Mouse (Mus musculus) retina, embryonic 14.5 days (tissue): ENCODE data around the gene Elf2.
"Not testable (repeated sequence)": the region's sequence is repeated elsewhere in the genome, so short reads cannot be mapped to it uniquely, and the experiment has no call there.

Experiments used
- DNase-seq: peaks from one replicate; pipeline ENCODE4 v3.0.0-alpha.2; 2015; ENCODE audit warnings: low spot score

Elf2 gene

DNA sequence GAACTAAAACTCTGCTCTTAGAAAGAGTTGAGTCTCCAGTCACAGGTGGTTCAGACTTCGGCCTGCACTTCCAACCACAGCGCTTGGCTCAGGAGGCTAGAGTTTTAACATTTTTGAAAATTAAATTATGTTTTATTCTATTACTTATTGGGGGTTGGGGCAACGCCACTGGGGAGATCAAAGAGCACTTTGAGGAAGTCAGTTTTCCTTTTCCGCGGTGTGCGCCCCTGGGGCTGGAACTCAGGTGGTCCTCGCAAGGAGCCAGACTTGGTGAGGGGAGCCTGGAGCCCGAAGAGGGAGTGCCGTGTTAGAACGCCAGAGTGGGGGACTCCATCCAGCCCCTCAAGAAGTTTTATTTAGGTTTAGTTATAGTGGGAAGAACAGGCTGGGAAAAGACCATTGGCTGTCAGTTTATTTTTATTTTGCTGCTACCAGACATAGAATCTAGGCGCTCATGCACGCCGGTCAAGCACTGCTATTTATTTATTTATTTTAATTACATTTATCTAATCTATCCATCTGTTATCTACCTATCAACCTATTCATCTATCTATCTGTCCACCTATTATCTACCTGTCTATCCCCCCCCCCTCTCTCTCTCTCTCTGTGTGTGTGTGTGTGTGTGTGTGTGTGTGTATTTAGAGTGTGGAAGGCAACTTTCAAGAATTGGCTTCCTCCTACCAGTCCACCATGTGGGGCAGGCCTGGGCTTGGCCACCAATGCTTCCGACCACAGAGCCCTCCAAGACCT, 19.3 kb upstream of the Elf2 start:
- no peak for DNase-seq

DNA sequence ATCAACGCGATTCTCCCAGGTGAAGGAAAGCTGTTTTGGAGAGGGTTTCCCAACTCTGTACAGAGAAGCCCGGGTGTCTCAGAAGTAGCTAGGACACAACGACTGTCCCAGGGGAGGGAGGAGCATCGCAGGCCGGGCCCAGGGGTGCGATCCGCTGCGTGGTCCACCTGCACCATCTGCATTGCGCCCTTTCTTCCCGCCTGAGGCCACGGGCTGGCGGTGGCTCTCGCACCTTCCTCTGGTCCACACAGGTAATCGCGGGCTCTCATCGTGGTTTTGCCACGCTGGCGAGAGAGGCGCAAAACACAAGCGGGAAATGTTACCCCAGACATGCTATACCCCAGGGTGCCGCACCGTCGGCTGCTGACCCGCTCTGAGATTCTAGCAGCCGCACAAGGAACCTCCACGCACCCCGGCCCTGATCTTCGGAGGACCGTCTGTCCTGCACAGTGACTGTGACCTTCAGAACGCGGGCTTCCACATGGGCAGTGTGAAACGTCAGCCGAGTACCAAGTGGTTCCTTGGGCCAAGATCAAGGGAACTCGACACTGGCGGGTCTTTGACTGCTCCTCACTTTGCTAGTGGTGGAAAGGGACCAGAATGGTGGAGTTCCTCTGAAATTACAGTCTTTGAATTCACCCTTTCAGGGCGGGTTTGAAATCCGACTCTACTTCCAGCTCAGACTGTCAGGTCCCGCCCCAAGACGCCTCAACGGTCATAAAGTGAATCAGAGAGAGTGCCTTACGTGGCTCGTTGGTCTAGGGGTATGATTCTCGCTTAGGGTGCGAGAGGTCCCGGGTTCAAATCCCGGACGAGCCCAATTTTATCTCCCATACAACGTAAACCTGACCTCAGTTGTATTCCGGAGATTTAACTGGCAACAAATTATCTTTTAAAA, 18.4 kb upstream of the Elf2 start:
- DNase-seq = peak; percentile 76

GRCm38 (mm10) chr3:51358181-51358580, 17.7 kb upstream of the Elf2 start:
- peak; percentile 77 for DNase-seq

DNA sequence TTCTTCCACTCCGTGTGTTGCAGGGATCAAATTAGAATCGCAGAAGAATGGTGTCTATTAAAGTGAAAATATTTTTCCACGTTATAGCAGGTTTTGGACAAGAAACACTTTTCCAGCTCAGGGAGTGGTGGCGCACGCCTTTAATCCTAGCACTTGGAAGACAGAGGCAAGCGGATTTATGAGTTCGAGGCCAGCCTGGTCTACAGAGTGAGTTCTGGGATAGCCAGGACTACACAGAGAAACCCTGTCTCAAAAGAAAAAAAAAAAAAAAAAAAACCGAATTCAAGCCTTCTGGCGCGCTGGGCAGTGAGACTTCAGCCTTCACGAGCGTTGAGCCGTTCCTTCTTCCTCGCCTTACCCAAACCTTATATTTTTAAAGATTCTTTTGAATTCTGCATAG, 17.2 kb upstream of the Elf2 start:
- DNase-seq = no peak

DNA sequence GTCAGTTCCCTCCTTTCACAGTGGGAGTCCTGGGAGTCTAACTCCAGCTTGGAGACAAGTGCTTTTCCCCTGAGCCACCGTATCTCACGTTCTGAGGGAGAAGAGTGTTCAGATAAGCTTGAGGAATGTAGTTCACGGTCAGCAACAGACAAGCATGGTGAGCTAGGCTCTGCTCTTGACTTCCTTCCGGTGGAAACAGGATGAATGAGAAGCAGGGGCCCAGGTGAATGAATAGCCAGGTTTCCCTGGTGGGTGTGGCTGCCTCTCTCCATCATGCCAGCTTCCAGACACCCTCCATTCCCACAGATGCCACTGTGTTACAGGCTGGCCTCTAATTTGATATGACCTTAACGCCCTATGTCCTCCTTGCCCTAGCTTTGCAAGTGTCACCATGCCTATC, 16.6 kb upstream of the Elf2 start:
- DNase-seq = no peak

DNA sequence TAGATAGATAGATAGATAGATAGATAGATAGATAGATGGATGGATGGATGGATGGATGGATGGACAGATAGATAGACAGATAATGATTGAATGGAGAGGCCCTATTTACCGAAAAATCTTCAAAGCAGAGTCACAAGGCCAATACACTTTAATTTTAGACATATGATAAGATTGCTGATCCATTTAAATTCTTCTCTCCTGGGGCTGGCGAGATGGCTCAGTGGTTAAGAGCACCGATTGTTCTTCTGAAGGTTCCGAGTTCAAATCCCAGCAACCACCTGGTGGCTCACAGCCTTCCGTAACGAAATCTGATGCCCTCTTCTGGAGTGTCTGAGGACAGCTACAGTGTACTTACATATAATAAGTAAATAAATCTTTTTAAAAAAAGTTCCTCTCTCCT, 14.5 kb upstream of the Elf2 start:
- not testable (repeated sequence) for DNase-seq

DNA sequence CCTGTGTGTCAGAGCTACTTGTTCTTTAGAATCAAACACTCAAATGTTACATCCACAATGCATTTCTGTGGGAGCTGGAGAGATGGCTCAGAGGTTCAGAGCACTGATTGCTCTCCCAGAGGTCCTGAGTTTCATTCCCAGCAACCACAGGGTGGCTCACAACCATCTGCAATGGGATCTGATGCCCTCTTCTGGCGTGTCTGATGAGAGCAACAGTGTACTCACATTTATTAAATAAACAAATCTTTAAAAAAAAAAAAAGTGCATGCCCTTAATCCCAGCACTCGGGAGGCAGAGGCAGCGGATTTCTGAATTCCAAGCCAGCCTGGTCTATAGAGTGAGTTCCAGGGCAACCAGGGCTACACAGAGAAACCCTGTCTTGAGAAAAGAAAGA, 13.6 kb upstream of the Elf2 start:
- no peak for DNase-seq

GRCm38 (mm10) chr3:51353325-51354033, 13.0 kb upstream of the Elf2 start:
- DNase-seq = peak; percentile 73

GRCm38 (mm10) chr3:51350806-51351205, 10.3 kb upstream of the Elf2 start:
- DNase-seq = no peak

- no peak for DNase-seq
These were observed 8.3 kb upstream of the Elf2 start for GRCm38 (mm10) chr3:51348646-51349238.

GRCm38 (mm10) chr3:51345017-51345416, 4.6 kb upstream of the Elf2 start:
- not testable (repeated sequence) for DNase-seq

GRCm38 (mm10) chr3:51344182-51344581, 3.7 kb upstream of the Elf2 start:
- DNase-seq = not testable (repeated sequence)

DNA sequence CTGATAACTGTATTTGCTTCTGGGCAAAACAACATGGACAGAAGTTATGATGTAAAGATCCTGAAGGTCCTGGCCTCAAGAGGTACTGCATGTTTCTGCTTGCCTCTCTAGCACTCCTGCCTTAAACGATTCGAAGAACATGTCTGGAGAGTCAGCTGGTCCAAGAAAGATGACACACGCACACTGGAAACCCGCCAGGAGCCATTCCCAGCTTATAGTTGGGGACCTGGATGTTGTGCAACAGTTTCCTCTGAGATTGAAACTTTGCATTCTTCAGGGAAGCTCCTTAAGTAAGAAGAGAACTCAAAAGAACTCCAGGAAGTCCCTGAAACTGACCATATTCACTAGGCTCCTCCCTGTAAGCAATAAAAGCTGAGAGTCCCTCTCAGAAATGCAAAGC, 2.8 kb upstream of the Elf2 start:
- no peak for DNase-seq

DNA sequence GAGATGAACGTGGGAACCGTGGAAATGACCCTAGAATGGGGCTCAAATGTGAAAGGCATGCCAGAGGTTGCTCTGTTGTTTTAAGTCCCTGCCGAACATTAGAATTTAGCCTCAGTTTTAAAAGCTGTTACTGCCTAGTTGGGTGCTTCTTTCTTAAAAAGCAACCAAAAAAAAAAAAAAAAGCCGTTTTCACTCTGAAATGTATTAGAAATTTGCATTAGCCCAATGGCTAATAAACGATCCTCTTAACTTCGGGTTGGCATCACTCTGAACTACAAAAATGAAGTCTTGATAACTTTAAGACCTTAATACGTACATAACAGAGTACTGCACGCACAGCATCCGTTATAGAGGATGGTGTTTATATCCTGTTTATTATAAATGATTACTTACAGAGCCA, 1.7 kb upstream of the Elf2 start:
- no peak for DNase-seq

GRCm38 (mm10) chr3:51341268-51342081, 1.0 kb upstream of the Elf2 start:
- DNase-seq = peak; percentile 90

GRCm38 (mm10) chr3:51339734-51340551, 520 bp downstream of the Elf2 start:
- DNase-seq = peak; percentile 65

- DNase-seq = peak; percentile 31
These were observed 1.1 kb downstream of the Elf2 start for GRCm38 (mm10) chr3:51339378-51339733.

DNA sequence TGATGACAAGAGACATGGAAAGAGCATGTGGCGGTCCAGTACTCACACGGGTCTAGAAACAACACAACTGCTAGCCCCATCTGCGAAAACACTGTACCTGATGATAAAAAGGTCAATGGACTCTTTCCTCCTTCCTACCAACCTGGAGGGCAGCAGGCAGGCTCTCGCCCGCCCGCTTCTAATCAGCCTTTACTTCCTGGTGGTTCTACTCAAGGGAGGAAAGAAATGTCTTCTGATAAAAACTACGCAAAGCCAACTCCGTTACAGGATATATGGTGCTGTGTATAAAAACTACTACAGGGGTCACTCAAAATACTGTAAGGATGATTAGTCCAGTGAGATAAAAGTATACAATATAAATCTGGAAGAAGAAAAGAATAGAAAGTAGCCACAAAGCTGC, 5.1 kb downstream of the Elf2 start:
- DNase-seq = no peak

DNA sequence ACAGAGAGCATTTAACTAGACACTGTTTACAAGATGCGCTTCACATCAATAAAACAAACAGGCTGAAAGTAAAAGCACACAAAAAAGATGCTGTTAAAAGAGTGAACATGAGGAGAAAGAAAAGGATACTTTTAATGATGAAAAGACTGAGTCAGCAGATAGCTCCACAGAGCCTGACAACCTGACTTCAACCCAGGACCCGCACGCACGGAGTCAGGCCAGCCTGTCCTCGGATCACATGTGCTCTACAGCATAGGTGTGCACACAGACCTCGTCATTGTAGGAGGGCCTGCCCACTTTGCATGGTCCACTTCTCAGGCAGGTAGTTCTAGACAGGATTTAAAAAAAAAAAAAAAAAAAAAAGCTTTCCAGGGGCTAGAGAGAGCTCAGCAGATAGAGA, 6.5 kb downstream of the Elf2 start:
- DNase-seq = no peak

- DNase-seq = no peak
These were observed 7.1 kb downstream of the Elf2 start for GRCm38 (mm10) chr3:51333234-51333889.
